In genomic region chr3:60320213-60320936, GRCm38 (mm10) we compare ENCODE assay signal across 12 mouse cellular contexts.
DNase-seq lines count a peak whose midpoint lies in the region; ATAC-seq and TF ChIP-seq lines count a peak whose summit lies in the region.
"Had no signal": no experiment of that assay in that cellular context is flagged by ENCODE, and none has a peak within 500 bp of the region (broad histone marks: within the 10 kb centered on the region; RNA-seq: fewer than 3 reads in every experiment).

No protein-coding gene starts in this region.

- H3K4me3 ChIP-seq in gastrocnemius, adult 2 months = no peak overlapping the region
- H3K4me3 ChIP-seq in stomach, postnatal 0 days (ENCODE audit: low read depth, low read length) = no peak overlapping the region
- no peak overlapping the region for H3K4me3 ChIP-seq in midbrain, embryonic 11.5 days (ENCODE audit: low read depth, low read length)
- H3K4me3 ChIP-seq: forebrain, embryonic 15.5 days; lung, embryonic 15.5 days had no signal

- 52% methylated on average over 1 of the region's 1 CpGs for WGBS in stomach, postnatal 0 days
- WGBS in midbrain, embryonic 11.5 days = 64% methylated on average over 1 of the region's 1 CpGs

- TF ChIP-seq EP300 in stomach, postnatal 0 days (optimal IDR thresholded peaks at IDR 0.05) = no peak

- H3K36me3 ChIP-seq in stomach, postnatal 0 days (ENCODE audit: control insufficient read depth, insufficient read depth, low read length) = no peaks in the 10 kb centered on the region
- H3K36me3 ChIP-seq in midbrain, embryonic 11.5 days (ENCODE audit: control insufficient read depth, insufficient read depth, low read length) = no peaks in the 10 kb centered on the region
- H3K36me3 ChIP-seq: forebrain, embryonic 15.5 days; lung, embryonic 15.5 days had no signal

- H3K4me1 ChIP-seq in stomach, postnatal 0 days (replicated peaks; ENCODE audit: control insufficient read depth, insufficient read depth) = no peaks in the 10 kb centered on the region
- no peaks in the 10 kb centered on the region for H3K4me1 ChIP-seq in midbrain, embryonic 11.5 days (ENCODE audit: control insufficient read depth, insufficient read depth, low read length)
- H3K4me1 ChIP-seq: forebrain, embryonic 15.5 days; lung, embryonic 15.5 days had no signal

- H3K27me3 ChIP-seq in stomach, postnatal 0 days (ENCODE audit: control insufficient read depth, insufficient read depth, low read length) = no peaks in the 10 kb centered on the region
- no peaks in the 10 kb centered on the region for H3K27me3 ChIP-seq in midbrain, embryonic 11.5 days (ENCODE audit: control insufficient read depth, insufficient read depth, low read length)
- H3K27me3 ChIP-seq: forebrain, embryonic 15.5 days; lung, embryonic 15.5 days had no signal

- 0 out of 2 replicates have a peak, but pooled peaks have one; percentile 42 for ATAC-seq in erythroid progenitor cell, adult 5-6 weeks (replicated peaks; ENCODE audit: low FRiP score, poor library complexity, severe bottlenecking)
- no peak for ATAC-seq in stomach, postnatal 0 days (ENCODE audit: low FRiP score, low TSS enrichment)
- no peak for ATAC-seq in midbrain, embryonic 11.5 days (ENCODE audit: low FRiP score)
- ATAC-seq: forebrain, embryonic 15.5 days had no signal

- H3K4me2 ChIP-seq in stomach, postnatal 0 days (replicated peaks; ENCODE audit: low read depth) = no peak overlapping the region
- no peak overlapping the region for H3K4me2 ChIP-seq in midbrain, embryonic 11.5 days
- H3K4me2 ChIP-seq: forebrain, embryonic 15.5 days; lung, embryonic 15.5 days had no signal

- TF ChIP-seq CTCF in gastrocnemius, adult 2 months (IDR thresholded peaks at IDR 0.05) = peak; percentile 33
- peak; percentile 53 for TF ChIP-seq CTCF in stomach, postnatal 0 days (IDR thresholded peaks at IDR 0.05; ENCODE audit: low read depth)

- no peak for DNase-seq in gastrocnemius, adult 2 months
- DNase-seq in gastrocnemius, postnatal 14 days = no peak
- peak; percentile 14 for DNase-seq in lung, postnatal 14 days
- no peak for DNase-seq in stomach, postnatal 0 days (ENCODE audit: low spot score)
- no peak for DNase-seq in embryo, embryonic 10.5 days (ENCODE audit: low spot score)
- DNase-seq in embryo, embryonic 10 days (ENCODE audit: low spot score) = no peak
- no peak for DNase-seq in midbrain, embryonic 11.5 days (ENCODE audit: low spot score, missing footprints)
- DNase-seq: kidney, adult 18-20 months; retina, postnatal 1 day had no signal

- intact Hi-C loops in gastrocnemius, adult 2 months (cut with DNase I) = no loop called here
- intact Hi-C loops in gastrocnemius, postnatal 14 days (cut with DNase I; ENCODE audit: low total_unique reads) = no loop called here

- H3K9me3 ChIP-seq in stomach, postnatal 0 days (ENCODE audit: control insufficient read depth, low read length) = no peaks in the 10 kb centered on the region
- H3K9me3 ChIP-seq in midbrain, embryonic 11.5 days (ENCODE audit: control insufficient read depth, low read length) = no peaks in the 10 kb centered on the region
- H3K9me3 ChIP-seq: forebrain, embryonic 15.5 days; lung, embryonic 15.5 days had no signal

- no peak overlapping the region for H3K27ac ChIP-seq in gastrocnemius, adult 2 months
- no peak overlapping the region for H3K27ac ChIP-seq in stomach, postnatal 0 days (replicated peaks)
- no peak overlapping the region for H3K27ac ChIP-seq in midbrain, embryonic 11.5 days (ENCODE audit: low read depth, low read length)
- H3K27ac ChIP-seq: forebrain, embryonic 15.5 days; lung, embryonic 15.5 days had no signal

- no peak overlapping the region for H3K9ac ChIP-seq in stomach, postnatal 0 days (ENCODE audit: low read length)
- H3K9ac ChIP-seq in midbrain, embryonic 11.5 days (ENCODE audit: low read length) = no peak overlapping the region
- H3K9ac ChIP-seq: forebrain, embryonic 15.5 days; lung, embryonic 15.5 days had no signal
